Mouse (Mus musculus): ENCODE data around the gene Prss43.
"Not testable (repeated sequence)": the region's sequence is repeated elsewhere in the genome, so short reads cannot be mapped to it uniquely, and the experiment has no call there.

The Prss43 gene

DNA sequence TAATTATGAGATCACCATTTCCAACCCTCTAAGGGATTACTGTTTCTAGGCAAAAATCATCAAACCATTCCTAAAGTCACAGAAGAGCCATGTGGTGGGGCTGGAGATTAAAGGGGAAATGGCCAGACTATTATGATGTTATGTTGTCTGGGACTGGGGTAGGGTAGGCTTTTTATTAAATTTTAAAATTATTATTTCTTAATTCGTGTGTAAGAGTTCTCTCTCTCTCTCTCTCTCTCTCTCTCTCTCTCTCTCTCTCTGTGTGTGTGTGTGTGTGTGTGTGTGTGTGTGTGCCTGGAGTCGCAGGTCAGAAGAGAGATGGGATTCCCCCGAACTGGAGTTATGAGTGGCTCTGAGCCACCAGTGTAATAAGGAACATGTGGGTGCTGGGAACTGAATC is at the start of gene Prss43:
Prss43 (plus strand) TSS at position 301 of the 400 bp plus-strand sequence.
- no peak for DNase-seq (ENCODE audit: low read depth, low spot score)

DNA sequence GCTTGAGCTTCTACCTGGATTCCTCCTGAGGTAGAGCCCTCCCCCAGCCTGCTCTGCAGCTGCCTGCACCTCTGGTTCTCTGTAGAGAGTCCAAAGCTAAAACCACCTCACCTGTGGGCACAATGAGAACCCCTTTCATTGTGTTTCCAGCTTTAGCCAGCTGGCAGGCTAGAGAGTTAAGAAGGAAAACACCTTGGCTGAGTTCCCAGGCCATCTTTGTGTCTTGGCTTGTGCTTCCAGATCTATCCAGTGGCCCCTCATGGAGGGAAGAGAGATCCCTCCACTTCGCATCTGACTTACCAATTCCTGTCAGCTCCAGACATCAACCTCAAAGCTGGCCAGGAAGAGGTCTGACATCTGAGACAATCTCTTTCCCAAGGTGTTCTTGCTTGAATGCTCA is 48.4 kb upstream of the Prss43 start:
- no peak for DNase-seq (ENCODE audit: low read depth, low spot score)

DNA sequence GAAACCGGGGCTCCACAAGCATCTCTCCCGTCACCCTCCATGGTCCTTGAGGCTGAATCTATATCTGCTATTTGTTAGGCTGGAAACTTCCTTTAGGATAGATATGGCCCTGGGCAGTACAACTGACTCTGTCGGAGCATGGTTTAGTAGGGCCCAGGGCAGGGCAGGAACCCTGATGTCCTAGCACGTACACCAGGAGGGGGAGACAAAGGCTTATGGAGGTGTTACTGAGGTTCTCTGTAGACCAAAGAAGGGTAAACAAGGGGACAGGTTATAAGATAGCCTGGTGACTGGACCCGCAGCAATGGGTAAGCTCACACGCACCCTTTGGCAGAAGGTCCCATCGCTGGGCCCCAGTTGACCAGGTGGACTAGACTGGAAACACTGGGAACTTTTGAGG is 47.9 kb upstream of the Prss43 start:
- DNase-seq (ENCODE audit: low read depth, low spot score), result no peak

DNA sequence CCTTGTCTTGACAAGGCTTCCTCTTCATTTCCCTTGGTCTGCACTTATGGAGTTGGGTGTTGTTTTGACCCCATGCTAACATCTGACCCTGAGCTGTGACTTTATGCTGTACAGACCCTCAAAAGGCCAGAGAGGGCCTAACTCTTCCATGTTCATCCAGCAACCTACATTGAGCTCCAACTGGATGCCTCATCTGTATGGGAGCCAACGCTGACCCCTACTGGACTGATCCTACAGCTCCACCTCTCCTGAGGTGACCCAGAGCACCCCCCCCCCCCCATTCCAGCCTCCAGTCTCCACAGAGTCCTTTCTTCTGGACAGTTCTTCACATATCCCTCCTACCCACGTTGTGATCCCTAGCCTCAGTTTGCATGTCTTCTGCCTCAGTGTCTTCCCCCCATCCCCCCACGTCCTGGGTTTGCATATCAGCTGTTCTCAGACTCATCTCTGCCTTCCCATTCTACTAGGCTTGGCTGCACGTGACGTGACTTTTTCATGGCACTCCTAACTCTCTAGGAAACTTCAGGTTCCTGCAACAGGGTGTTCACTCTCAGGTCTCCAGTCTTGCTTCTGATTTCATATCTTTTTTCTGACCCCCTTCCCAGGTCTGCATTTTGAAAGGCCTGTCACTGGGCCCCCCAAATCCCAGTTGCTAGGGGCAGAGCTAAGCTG is 47.1 kb upstream of the Prss43 start:
- peak; percentile 32 for DNase-seq (ENCODE audit: low read depth, low spot score)

DNA sequence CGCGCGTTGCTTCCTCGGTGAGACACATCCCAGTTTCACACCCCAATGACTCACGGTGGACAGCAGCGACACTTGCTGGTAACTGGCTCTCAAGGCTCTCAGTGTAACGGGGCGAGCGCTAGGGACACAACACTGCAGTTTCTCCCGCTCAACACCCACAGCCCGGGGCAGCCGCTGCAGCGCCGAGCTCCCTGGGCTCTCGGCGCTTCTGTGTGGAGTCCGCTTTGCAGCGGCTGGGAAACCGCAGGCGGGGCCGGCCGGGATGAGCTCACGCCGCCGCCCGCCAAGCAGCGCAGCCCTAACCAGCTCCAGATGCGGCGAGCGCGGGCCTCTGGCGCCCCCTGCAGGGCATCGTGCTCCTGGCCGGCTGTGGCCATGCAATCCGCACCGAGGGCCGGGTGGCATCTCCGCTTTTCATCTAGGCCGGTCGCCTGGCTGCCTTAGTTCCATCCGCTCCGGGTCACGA is 45.2 kb upstream of the Prss43 start:
- DNase-seq (ENCODE audit: low read depth, low spot score), result peak; percentile 92

DNA sequence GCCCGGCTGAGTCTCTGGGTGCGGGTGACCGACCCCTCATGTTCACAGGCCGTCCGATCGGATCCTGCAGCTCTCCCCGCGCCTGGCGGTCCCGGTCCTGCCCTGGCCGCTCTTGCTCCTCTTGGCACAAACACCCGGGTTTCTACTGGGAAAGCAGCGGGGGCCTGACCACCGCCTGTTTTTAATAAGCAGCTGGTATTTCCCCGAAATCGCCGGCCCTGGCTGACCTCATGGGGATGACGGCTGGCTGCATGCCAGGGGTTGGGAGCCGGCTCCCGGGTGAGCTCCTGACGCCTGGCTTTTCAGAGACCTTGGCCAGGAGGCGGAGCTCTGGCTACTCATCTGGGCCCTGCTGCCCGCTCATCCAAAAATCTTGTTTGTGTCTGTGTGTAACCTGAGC is 44.8 kb upstream of the Prss43 start:
- no peak for DNase-seq (ENCODE audit: low read depth, low spot score)

DNA sequence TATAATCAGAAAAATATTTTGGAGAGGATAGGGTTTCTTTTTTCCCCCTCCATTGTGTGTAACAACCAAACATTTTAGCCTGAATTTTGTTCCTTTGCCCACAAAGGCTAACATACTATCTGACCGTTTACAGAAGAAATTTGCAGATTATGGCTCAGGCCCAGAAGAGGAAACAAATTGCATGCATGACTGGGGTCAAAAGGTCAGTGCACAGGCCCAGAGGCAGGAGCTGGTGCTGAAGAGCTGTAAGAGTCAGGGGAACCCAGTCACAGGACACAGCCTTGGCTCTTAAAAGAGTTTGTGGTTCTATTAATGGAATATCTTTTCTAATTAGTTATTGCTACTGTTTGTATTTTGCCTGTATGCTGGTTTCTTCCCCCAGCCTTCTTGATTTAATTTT is 42.9 kb upstream of the Prss43 start:
- no peak for DNase-seq (ENCODE audit: low read depth, low spot score)

DNA sequence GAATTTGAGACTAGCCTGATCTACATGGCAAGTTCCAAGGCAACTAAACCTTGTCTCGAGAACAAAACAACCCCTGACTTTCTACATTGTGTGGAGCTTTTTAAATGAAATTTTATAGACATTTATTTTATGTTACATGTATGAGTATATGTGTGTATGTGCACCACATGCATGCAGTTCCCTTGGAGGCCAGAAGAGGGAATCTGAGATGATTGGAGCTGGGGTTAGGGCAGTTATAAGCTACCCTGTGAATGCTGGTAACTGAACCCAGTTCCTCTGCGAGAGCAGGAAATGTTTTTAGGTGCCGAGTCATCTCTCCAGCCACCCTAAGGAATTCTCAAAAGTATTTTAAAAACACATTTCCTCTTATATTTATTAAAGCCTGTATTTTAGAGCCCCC is 38.3 kb upstream of the Prss43 start:
- DNase-seq (ENCODE audit: low read depth, low spot score), result no peak

DNA sequence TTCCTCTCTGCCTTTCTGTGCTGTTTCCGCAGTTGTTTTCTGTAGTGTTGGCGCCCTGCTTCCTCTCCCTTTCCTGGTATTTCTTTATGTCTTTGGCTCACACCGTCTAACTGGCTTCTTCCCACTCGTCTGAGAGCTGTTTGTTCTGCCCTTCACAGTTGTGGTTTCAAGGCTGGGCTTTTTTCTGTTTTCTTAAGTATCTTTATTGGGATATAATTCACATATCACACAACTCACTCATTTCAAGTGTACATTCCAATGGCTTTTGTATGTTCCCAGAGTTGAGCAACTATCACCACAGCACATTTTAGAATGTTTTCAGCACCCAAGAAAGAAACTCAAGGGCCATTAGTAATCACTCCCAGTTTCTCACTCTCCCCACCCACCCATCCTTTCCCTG is 36.0 kb upstream of the Prss43 start:
- DNase-seq (ENCODE audit: low read depth, low spot score), result no peak

DNA sequence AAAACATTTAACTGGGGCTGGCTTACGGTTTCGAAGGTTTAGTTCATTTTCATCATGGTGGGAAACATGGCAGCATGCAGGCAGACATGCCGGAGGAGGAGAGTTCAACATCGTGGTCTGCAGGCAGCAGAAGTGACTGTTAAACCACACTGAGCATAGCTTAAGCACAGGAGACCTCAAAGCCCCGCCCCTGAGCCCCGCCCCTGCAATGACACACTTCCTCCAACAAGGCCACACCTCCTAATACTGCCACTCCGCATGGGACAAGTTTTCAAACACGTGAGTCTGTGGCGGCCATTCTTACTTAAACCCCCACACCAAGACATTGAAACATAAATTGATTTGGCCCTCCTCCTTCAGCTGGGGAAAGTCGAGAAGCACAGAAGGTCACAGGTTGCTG is 29.5 kb upstream of the Prss43 start:
- no peak for DNase-seq (ENCODE audit: low read depth, low spot score)

DNA sequence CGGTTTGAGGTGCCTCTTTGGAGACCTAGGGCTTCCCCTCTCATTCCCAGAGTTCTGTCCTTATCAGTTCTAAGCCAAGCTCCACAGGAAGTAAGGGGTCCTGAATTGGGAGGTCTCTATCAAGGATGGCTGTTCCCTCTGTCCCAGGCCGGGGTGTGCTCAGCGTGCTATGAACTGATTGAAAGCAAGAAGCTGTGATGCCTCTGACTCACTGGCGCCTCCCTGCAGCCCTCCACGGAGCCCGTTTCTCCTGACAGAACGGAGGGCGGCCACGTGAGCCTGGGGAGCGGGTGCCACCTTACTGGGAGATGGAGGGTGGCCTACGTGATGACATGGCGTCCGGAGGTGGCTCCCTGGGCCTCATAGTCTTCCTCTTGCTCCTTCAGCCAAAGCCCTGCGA is 28.6 kb upstream of the Prss43 start, which contains the start of gene Prss42:
Prss42 (plus strand) TSS at position 301 of the 400 bp plus-strand sequence.
- DNase-seq (ENCODE audit: low read depth, low spot score), result no peak

DNA sequence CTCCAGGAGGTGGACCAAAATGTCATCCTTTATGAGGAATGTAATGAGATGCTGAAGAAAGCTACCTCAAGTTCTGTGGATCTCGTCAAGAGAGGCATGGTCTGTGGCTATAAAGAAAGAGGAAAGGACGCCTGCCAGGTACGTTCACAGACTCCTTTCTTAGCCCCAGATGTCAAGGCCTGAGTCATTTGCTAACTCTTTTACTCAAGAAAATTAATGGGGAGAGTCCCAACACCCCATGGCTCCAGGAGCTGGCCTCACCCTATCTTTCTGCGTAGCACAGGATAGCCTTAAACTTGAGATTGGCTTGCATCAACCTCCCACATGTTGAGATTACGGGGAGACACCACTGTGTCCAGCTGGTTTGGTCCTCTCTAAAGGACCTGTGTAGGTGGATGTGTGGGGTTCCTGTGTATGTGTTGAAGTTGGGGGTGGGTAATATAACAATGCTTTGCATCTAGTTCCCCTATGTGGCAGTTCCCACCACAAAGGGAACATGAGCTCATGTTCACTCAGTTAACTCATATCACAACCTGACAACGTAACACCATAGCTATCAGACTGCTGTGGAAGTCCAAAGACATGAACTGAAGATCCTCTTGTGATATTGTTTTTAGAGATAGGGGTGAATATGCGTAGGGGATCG is 25.5 kb upstream of the Prss43 start:
- DNase-seq (ENCODE audit: low read depth, low spot score), result no peak

DNA sequence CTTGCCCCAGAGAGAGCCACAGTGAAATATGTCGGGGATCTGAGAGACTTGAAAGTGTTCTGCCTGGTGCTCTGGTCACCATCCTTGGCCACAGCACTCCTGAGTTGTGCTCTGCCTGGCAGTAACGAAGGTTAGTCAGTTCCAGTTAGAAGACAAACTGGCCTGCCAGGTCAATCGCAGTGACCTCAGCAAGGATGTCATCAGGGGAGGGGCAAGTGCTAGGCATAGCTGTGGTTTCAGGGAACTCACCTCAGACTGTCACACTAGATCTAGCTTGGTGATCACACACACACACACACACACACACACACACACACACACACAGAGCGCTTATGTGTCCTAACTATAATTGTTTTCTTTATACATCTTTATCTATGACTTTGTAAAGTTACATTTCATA is 23.2 kb upstream of the Prss43 start:
- DNase-seq (ENCODE audit: low read depth, low spot score), result no peak

DNA sequence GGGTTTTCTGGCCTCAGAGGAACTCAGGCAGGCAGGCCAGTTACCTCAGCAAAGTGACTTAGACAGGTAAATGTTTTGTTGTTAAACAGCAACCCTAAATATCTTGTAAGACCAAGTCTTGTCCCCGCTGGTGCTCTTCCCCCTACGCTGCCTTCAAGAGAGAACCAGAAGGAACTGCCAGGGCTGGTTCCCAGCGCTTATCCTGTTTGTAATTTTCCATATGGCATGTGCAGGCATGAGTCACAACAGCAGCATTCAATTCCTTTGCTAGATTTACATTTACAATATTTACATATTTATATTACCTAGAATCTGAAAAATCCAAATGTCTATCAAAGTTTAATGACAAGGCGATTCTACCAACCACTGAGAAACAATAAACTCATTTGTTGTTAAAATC is 16.4 kb upstream of the Prss43 start:
- DNase-seq (ENCODE audit: low read depth, low spot score), result no peak

DNA sequence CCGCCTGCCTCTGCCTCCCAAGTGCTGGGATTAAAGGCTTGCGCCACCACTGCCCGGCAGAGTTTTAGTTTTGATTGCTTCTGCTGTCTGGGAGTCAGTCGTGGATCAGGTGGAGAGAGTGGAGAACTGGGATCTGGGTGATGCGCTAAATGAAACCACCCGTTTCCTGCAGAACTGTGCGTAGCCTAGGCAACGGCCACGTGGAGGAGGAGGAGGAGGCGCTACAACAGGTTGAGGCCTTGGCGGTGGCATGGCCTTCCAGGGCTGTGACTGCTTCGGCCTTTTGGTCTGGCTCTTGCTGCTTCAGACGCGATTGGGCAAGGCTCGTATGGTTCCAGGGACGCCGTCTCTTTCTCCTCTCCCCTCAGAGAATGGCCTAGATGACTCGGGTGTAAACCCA is 12.7 kb upstream of the Prss43 start, which contains the start of gene Prss44:
Prss44 (plus strand) TSS at position 206 of the 400 bp plus-strand sequence.
- DNase-seq (ENCODE audit: low read depth, low spot score), result no peak

DNA sequence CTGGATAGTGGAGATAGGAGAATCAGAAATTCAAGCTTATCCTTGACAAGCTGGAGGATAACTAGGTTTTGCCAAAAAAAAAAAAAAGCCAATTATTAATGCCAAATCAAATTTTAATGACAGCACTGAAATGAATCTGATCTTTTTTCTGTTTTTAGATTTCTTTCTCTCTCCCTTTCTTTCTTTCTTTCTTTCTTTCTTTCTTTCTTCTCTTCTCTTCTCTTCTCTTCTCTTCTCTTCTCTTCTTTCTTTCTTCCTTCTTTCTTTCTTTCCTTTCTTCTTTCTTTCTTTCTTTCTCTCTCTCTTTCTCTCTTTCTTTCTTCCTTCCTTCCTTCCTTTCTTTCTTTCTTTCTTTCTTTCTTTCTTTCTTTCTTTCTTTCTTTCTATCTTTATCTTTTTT is 5.9 kb upstream of the Prss43 start:
- DNase-seq (ENCODE audit: low read depth, low spot score), result not testable (repeated sequence)

DNA sequence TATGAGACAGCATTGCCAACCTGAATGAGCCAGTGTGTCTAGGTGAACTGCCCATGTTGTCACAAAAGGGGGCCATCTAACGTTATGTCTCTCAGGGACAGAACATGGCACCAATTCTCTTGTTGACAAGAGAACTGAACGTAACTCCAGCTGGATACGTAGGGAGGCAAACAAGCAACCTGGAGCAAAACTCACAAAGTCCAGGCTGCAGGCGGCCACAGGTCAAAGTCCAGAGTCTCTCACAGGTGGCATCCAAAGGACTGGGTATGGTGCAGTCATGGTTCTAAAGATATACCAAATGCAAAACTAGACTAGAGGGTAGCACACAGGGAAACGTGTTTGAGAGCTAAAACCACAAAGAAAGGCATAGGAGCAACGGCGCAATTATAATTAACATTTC is 5.1 kb upstream of the Prss43 start:
- DNase-seq (ENCODE audit: low read depth, low spot score), result no peak

DNA sequence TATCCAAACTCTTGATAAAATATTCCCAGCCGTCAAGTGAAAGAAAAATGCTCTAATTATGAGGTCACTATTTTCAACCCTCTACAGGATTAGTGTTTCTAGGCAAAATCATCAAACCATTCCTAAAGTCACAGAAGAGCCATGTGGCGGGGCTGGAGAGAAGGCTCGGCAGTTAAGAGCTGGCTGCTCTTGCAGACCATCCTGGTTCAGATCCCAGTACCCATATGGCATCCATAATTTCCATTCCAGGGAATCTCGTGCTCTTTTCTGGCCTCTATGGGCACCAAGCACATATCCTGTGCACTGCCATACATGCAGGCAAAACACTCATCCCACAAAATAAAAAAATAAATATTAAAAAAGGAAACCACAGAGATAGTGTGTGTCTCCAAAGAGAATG is 1.1 kb upstream of the Prss43 start:
- DNase-seq (ENCODE audit: low read depth, low spot score), result no peak

DNA sequence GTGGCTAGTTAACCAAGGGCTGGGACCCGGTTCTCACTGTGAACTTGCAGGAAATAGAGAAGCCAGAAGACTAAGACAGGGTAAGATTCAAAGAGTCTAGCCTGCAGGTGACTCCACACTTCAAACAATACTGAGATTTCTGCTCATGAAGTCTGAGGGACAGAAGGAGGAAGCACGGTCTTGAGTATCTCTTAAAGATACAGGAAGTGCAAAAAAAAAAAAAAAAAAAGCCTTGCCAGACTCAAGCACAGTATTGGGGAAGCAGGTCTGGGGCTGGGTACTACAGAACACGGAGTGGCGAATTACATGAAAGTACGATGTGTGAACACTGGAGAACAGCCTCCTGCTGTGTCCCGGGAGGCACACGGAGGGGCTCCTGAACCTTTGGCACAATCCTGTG is 658 bp upstream of the Prss43 start:
- peak; percentile 35 for DNase-seq (ENCODE audit: low read depth, low spot score)

DNA sequence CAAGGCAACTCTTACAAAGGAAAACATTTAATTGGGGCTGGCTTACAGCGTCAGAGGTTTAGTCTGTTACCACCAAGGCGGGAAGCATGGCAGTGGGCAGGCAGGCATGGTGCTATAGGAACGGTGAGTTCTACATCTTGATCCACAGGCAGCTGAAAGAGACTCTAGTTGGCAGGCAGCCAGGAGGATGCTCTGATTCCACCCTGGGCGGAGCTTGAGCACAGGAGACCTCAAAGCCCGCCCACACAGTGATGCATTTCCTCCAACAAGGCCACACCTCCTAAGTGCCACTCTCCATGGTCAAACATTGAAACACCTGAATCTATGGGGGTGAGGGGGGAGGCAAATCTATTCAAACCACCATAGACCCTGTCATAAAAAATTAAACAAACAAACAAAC is 6.5 kb downstream of the Prss43 start:
- DNase-seq (ENCODE audit: low read depth, low spot score), result peak; percentile 43

DNA sequence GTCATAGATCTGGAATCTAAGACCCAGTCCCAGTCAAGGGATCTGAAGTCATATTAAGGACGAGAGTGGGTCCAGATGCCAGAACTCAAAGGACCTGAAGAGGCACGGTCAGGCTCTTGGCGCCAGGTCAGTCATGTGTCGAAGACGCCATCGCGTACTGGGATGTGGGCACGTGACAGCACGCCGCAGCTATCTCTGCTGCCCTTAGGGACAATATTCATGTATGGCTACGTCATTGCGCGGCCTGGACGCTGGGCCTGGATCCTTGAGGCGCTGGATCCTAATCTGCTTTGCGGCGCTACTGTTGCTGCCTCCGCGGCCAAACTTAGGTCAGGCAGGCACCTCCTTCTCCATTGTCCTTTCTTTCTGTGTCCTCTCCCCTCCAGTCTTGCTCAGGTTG is 7.9 kb downstream of the Prss43 start, which contains the start of gene Prss45:
Prss45 (plus strand) TSS at position 178 of the 400 bp plus-strand sequence.
- DNase-seq (ENCODE audit: low read depth, low spot score), result no peak

DNA sequence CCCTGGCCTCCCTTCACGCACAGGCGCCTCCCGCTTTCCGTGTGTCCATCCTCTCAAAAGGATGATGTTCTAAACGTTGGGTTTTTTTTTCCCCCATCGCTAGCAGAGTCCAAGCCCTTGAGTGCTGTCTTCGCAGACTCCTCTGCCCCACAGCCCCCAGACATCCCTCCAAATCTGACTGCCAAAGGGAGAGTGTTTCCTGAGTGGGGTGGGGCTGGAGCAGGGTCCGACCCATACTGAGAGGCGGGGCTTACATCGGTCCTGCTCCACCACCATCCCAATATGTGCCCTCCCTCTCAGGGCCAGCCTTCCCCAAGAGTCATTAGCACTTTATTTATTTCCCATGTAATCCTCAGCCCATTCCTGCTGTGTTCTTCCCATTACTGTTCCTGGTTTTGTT is 8.5 kb downstream of the Prss43 start:
- DNase-seq (ENCODE audit: low read depth, low spot score), result no peak

DNA sequence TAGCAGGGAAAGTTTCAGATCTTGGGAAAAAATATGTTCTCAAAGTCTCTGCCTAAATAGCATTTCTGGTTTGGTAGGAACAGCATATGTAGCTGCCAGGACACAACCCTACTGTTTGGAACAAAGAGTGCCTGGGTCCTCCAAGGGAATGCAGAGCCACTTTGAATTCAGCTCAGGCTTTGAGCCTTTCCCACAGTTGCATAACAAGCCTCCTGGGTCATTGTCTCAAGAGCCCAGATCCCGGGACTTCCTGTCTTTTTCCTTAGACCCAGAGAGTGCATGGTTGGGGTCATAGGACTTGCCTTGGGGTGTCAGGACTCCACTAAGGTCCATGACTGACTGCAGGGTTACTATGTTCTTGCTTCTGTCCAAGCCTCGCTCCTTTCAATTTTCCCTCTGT is 9.6 kb downstream of the Prss43 start:
- no peak for DNase-seq (ENCODE audit: low read depth, low spot score)

All from CD4-positive, CD25-positive, alpha-beta regulatory T cell, adult 2 months (primary cell).